Mouse (Mus musculus): Measurements from ENCODE around the gene Tmem235.

DNA sequence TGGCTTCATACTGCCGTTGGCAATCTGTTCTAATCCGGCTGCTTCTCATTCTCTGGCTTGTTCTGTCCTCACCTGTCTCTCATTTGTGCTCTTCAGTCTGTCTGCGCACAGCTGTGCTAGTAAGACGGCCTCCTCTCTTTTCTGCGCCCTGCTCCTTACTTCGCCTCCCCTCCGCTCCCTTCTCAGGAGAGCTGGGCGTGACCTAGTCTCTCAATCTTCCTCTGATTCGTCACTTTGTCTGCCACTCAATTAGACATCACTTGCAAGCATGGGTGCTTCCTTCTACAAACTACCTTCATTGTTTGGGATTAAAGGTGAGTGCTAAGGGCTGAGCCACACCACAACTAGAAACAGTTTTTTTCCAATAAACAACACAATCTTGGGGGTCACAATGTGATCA is 6.3 kb upstream of the Tmem235 start:
- TF ChIP-seq CTCF (IDR thresholded peaks at IDR 0.05; ENCODE audit: low read depth, low read length), result no peak
- no peak for TF ChIP-seq POLR2A (IDR thresholded peaks at IDR 0.05; ENCODE audit: extremely low read depth, insufficient read depth, low read length)
